Mouse (Mus musculus): ENCODE data around the gene Ermp1. TPM values are rescaled to one million over a fixed set of nuclear protein-coding genes. Genes with fewer than 3 reads are reported as not detected.

Ermp1 gene
- polyA plus RNA-seq, 1 experiment from 2014 or later: 5.3 TPM

- H3K4me1 ChIP-seq (ENCODE audit: control insufficient read depth, insufficient read depth, low read length): no peaks in the 10 kb centered on the region
- H3K4me3 ChIP-seq (ENCODE audit: low read depth, low read length): no peak overlapping the region
- H3K4me2 ChIP-seq (ENCODE audit: low read length): no peak overlapping the region
- H3K27me3 ChIP-seq (replicated peaks; ENCODE audit: control insufficient read depth, insufficient read depth, low read length): no peaks in the 10 kb centered on the region
- H3K36me3 ChIP-seq (ENCODE audit: control insufficient read depth, insufficient read depth, low read length): no peaks in the 10 kb centered on the region
- H3K9ac ChIP-seq (ENCODE audit: low read length): no peak overlapping the region
- 70% methylated on average over 10 of the region's 10 CpGs for WGBS
- H3K27ac ChIP-seq (ENCODE audit: low read depth, low read length): no peak overlapping the region
- DNase-seq (ENCODE audit: low spot score) (no peak), ATAC-seq (no peak)
- H3K9me3 ChIP-seq (replicated peaks; ENCODE audit: control insufficient read depth, low read length): no peaks in the 10 kb centered on the region
Observed at GRCm38 (mm10) chr19:29676479-29677193, 28.4 kb upstream of the Ermp1 start.

- H3K27ac ChIP-seq (ENCODE audit: low read depth, low read length): no peak overlapping the region
- ATAC-seq: no peak
- no peak overlapping the region for H3K4me3 ChIP-seq (ENCODE audit: low read depth, low read length)
- H3K9me3 ChIP-seq (replicated peaks; ENCODE audit: control insufficient read depth, low read length): no peaks in the 10 kb centered on the region
- H3K27me3 ChIP-seq (replicated peaks; ENCODE audit: control insufficient read depth, insufficient read depth, low read length): no peaks in the 10 kb centered on the region
- H3K36me3 ChIP-seq (ENCODE audit: control insufficient read depth, insufficient read depth, low read length): no peaks in the 10 kb centered on the region
- H3K4me1 ChIP-seq (ENCODE audit: control insufficient read depth, insufficient read depth, low read length): no peaks in the 10 kb centered on the region
- no peak overlapping the region for H3K4me2 ChIP-seq (ENCODE audit: low read length)
- DNase-seq (ENCODE audit: low spot score): no peak
- WGBS: 86% methylated on average over 9 of the region's 9 CpGs
- no peak overlapping the region for H3K9ac ChIP-seq (ENCODE audit: low read length)
Observed at GRCm38 (mm10) chr19:29675562-29676078, 27.4 kb upstream of the Ermp1 start.

GRCm38 (mm10) chr19:29674946-29675345 is 26.7 kb upstream of the Ermp1 start:
- no peak overlapping the region for H3K4me3 ChIP-seq (ENCODE audit: low read depth, low read length)
- no peaks in the 10 kb centered on the region for H3K4me1 ChIP-seq (ENCODE audit: control insufficient read depth, insufficient read depth, low read length)
- DNase-seq (ENCODE audit: low spot score) (no peak), ATAC-seq (no peak)
- no peaks in the 10 kb centered on the region for H3K27me3 ChIP-seq (replicated peaks; ENCODE audit: control insufficient read depth, insufficient read depth, low read length)
- no peak overlapping the region for H3K4me2 ChIP-seq (ENCODE audit: low read length)
- no peak overlapping the region for H3K27ac ChIP-seq (ENCODE audit: low read depth, low read length)
- no peaks in the 10 kb centered on the region for H3K36me3 ChIP-seq (ENCODE audit: control insufficient read depth, insufficient read depth, low read length)
- no peak overlapping the region for H3K9ac ChIP-seq (ENCODE audit: low read length)
- WGBS: 95% methylated on average over 7 of the region's 7 CpGs
- H3K9me3 ChIP-seq (replicated peaks; ENCODE audit: control insufficient read depth, low read length): no peaks in the 10 kb centered on the region

- H3K27me3 ChIP-seq (replicated peaks; ENCODE audit: control insufficient read depth, insufficient read depth, low read length): no peaks in the 10 kb centered on the region
- no peaks in the 10 kb centered on the region for H3K4me1 ChIP-seq (ENCODE audit: control insufficient read depth, insufficient read depth, low read length)
- H3K4me3 ChIP-seq (ENCODE audit: low read depth, low read length): no peak overlapping the region
- 93% methylated on average over 13 of the region's 13 CpGs for WGBS
- no peaks in the 10 kb centered on the region for H3K9me3 ChIP-seq (replicated peaks; ENCODE audit: control insufficient read depth, low read length)
- DNase-seq (ENCODE audit: low spot score): no peak
- no peak overlapping the region for H3K4me2 ChIP-seq (ENCODE audit: low read length)
- H3K36me3 ChIP-seq (ENCODE audit: control insufficient read depth, insufficient read depth, low read length): no peaks in the 10 kb centered on the region
- H3K9ac ChIP-seq (ENCODE audit: low read length): no peak overlapping the region
- no peak for ATAC-seq
- H3K27ac ChIP-seq (ENCODE audit: low read depth, low read length): no peak overlapping the region
Observed at GRCm38 (mm10) chr19:29672660-29673059, 24.4 kb upstream of the Ermp1 start.

- 78% methylated on average over 2 of the region's 2 CpGs for WGBS
Observed at GRCm38 (mm10) chr19:29671160-29671559, 22.9 kb upstream of the Ermp1 start.

GRCm38 (mm10) chr19:29670247-29670646 is 22.0 kb upstream of the Ermp1 start:
- Histone ChIP-seq H3K9me3 (replicated peaks; ENCODE audit: control insufficient read depth, low read length) (no peaks in the 10 kb centered on the region), H3K4me2 (ENCODE audit: low read length) (no peak overlapping the region), H3K27me3 (replicated peaks; ENCODE audit: control insufficient read depth, insufficient read depth, low read length) (no peaks in the 10 kb centered on the region), H3K36me3 (ENCODE audit: control insufficient read depth, insufficient read depth, low read length) (no peaks in the 10 kb centered on the region), H3K9ac (ENCODE audit: low read length) (no peak overlapping the region), H3K27ac (ENCODE audit: low read depth, low read length) (no peak overlapping the region), H3K4me1 (ENCODE audit: control insufficient read depth, insufficient read depth, low read length) (no peaks in the 10 kb centered on the region), H3K4me3 (ENCODE audit: low read depth, low read length) (no peak overlapping the region)
- ATAC-seq (no peak), DNase-seq (ENCODE audit: low spot score) (no peak)
- WGBS: 87% methylated on average over 6 of the region's 6 CpGs

More at GRCm38 (mm10) chr19:29671160-29671559, 22.9 kb upstream of the Ermp1 start:
- Histone ChIP-seq H3K4me1 (ENCODE audit: control insufficient read depth, insufficient read depth, low read length) (no peaks in the 10 kb centered on the region), H3K4me3 (ENCODE audit: low read depth, low read length) (no peak overlapping the region), H3K27ac (ENCODE audit: low read depth, low read length) (no peak overlapping the region), H3K9me3 (replicated peaks; ENCODE audit: control insufficient read depth, low read length) (no peaks in the 10 kb centered on the region), H3K9ac (ENCODE audit: low read length) (no peak overlapping the region), H3K27me3 (replicated peaks; ENCODE audit: control insufficient read depth, insufficient read depth, low read length) (no peaks in the 10 kb centered on the region), H3K36me3 (ENCODE audit: control insufficient read depth, insufficient read depth, low read length) (no peaks in the 10 kb centered on the region), H3K4me2 (ENCODE audit: low read length) (no peak overlapping the region)
- ATAC-seq (no peak), DNase-seq (ENCODE audit: low spot score) (no peak)

- Histone ChIP-seq H3K4me1 (ENCODE audit: control insufficient read depth, insufficient read depth, low read length) (no peaks in the 10 kb centered on the region), H3K27ac (ENCODE audit: low read depth, low read length) (no peak overlapping the region), H3K4me3 (ENCODE audit: low read depth, low read length) (no peak overlapping the region), H3K4me2 (ENCODE audit: low read length) (no peak overlapping the region), H3K27me3 (replicated peaks; ENCODE audit: control insufficient read depth, insufficient read depth, low read length) (no peaks in the 10 kb centered on the region), H3K9me3 (replicated peaks; ENCODE audit: control insufficient read depth, low read length) (no peaks in the 10 kb centered on the region), H3K9ac (ENCODE audit: low read length) (no peak overlapping the region), H3K36me3 (ENCODE audit: control insufficient read depth, insufficient read depth, low read length) (no peaks in the 10 kb centered on the region)
- DNase-seq (ENCODE audit: low spot score): no peak
- WGBS: 94% methylated on average over 7 of the region's 7 CpGs
- no peak for ATAC-seq
Observed at GRCm38 (mm10) chr19:29668135-29668534, 19.9 kb upstream of the Ermp1 start.

GRCm38 (mm10) chr19:29666965-29667594 is 18.9 kb upstream of the Ermp1 start:
- no peak for DNase-seq (ENCODE audit: low spot score)
- H3K4me3 ChIP-seq (ENCODE audit: low read depth, low read length): no peak overlapping the region
- H3K9me3 ChIP-seq (replicated peaks; ENCODE audit: control insufficient read depth, low read length): no peaks in the 10 kb centered on the region
- no peak overlapping the region for H3K9ac ChIP-seq (ENCODE audit: low read length)
- H3K4me1 ChIP-seq (ENCODE audit: control insufficient read depth, insufficient read depth, low read length): no peaks in the 10 kb centered on the region
- H3K36me3 ChIP-seq (ENCODE audit: control insufficient read depth, insufficient read depth, low read length): no peaks in the 10 kb centered on the region
- H3K4me2 ChIP-seq (ENCODE audit: low read length): no peak overlapping the region
- WGBS: 82% methylated on average over 5 of the region's 5 CpGs
- H3K27me3 ChIP-seq (replicated peaks; ENCODE audit: control insufficient read depth, insufficient read depth, low read length): no peaks in the 10 kb centered on the region
- H3K27ac ChIP-seq (ENCODE audit: low read depth, low read length): no peak overlapping the region
- ATAC-seq: no peak

GRCm38 (mm10) chr19:29666164-29666563 is 17.9 kb upstream of the Ermp1 start:
- Histone ChIP-seq H3K4me1 (ENCODE audit: control insufficient read depth, insufficient read depth, low read length) (no peaks in the 10 kb centered on the region), H3K36me3 (ENCODE audit: control insufficient read depth, insufficient read depth, low read length) (no peaks in the 10 kb centered on the region), H3K9me3 (replicated peaks; ENCODE audit: control insufficient read depth, low read length) (no peaks in the 10 kb centered on the region), H3K4me3 (ENCODE audit: low read depth, low read length) (no peak overlapping the region), H3K4me2 (ENCODE audit: low read length) (no peak overlapping the region), H3K27ac (ENCODE audit: low read depth, low read length) (no peak overlapping the region), H3K27me3 (replicated peaks; ENCODE audit: control insufficient read depth, insufficient read depth, low read length) (no peaks in the 10 kb centered on the region), H3K9ac (ENCODE audit: low read length) (no peak overlapping the region)
- ATAC-seq (no peak), DNase-seq (ENCODE audit: low spot score) (no peak)
- 92% methylated on average over 4 of the region's 4 CpGs for WGBS

Measured in forebrain, embryonic 14.5 days (tissue).